Mouse (Mus musculus): ENCODE measurements around the gene Lyg1.

GRCm38 (mm10) chr1:37999552-37999951 is 42.0 kb upstream of the Lyg1 start:
- no peak for TF ChIP-seq CTCF (IDR thresholded peaks at IDR 0.05)
- TF ChIP-seq EP300 (IDR thresholded peaks at IDR 0.05): no peak
